Mouse (Mus musculus) mouse trophoblast stem cell (cell line): ENCODE results near the gene Scgb2b15.
"Not testable (repeated sequence)": the region's sequence is repeated elsewhere in the genome, so short reads cannot be mapped to it uniquely, and the experiment has no call there.

Source experiments
- in situ Hi-C, 2 experiments: fragments of 300-500 bp; cut with MseI, MboI; formaldehyde crosslinking; loops; 2 replicates in 1 of 2; 3 replicates in 1 of 2; pipeline ENCODE4 v1.15.1; 2025

The Scgb2b15 gene

GRCm38 (mm10) chr7:32829562-32829961 is at the start of gene Scgb2b15:
Gene Scgb2b15, minus strand, starts transcription at chr7:32829662.
- in situ Hi-C loops: not testable (repeated sequence)

DNA sequence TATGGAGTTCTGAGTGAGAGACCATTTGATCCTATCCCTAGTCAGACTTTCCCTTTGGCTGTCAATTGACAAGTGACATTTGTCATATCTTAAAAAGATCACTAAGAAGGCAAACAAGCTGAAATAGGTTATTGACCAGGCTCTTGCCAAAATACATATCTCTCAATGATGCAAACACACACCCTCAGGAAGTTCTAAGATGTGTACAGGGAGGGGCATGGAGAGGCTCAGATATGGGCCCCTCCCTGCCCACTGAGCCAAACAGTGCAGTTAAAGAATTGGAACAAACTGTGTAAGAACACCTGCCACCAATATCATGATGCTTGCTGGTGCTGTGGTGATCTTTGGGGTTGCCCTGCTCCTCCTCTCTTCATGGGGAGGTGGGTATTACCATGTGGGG is 6.8 kb upstream of the Scgb2b15 start, which contains the start of gene Scgb1b15:
Gene Scgb1b15 (plus strand): TSS at position 301 of the 400 bp plus-strand sequence.
- in situ Hi-C loops: not testable (repeated sequence)
